Mouse (Mus musculus) neural tube, embryonic 11.5 days (tissue): ENCODE measurements around the gene Arhgap27. TPM values are rescaled to one million over a fixed set of nuclear protein-coding genes. Genes with fewer than 3 reads are reported as not detected.

Experiments
- ATAC-seq: fragments of 200-750 bp; cut with Nextera tagmentation; 2 replicates; pipeline ENCODE4 v1.8.0; 2017; ENCODE audit warnings: moderate number of reproducible peaks, mild to moderate bottlenecking, moderate TSS enrichment, moderate library complexity; ENCODE audit not compliant: insufficient read depth, low FRiP score, low TSS enrichment
- DNase-seq: peaks from one replicate; pipeline ENCODE4 v3.0.0-alpha.2; 2015; ENCODE audit warnings: low spot score
- H3K27ac ChIP-seq: fragments of 300-500 bp; sonication (generic); 2 replicates; pipeline ENCODE4 v1.5.1; 2014; ENCODE audit warnings: low read depth, mild to moderate bottlenecking, low read length
- H3K27me3 ChIP-seq: fragments of 300-500 bp; sonication (generic); 2 replicates; pipeline ENCODE4 v1.6.1; 2014; ENCODE audit warnings: mild to moderate bottlenecking, low read length, mixed read lengths; ENCODE audit not compliant: control insufficient read depth, insufficient read depth
- H3K36me3 ChIP-seq: fragments of 300-500 bp; sonication (generic); 2 replicates; pipeline ENCODE4 v1.6.1; 2014; ENCODE audit warnings: mild to moderate bottlenecking, low read length, moderate library complexity, mixed read lengths; ENCODE audit not compliant: control insufficient read depth, insufficient read depth
- H3K4me1 ChIP-seq: fragments of 300-500 bp; sonication (generic); 2 replicates; pipeline ENCODE4 v1.6.1; 2014; ENCODE audit warnings: low read length, mixed read lengths; ENCODE audit not compliant: control insufficient read depth, insufficient read depth
- H3K4me2 ChIP-seq: fragments of 300-500 bp; sonication (generic); 2 replicates; pipeline ENCODE4 v1.6.1; 2014; ENCODE audit warnings: low read depth, mild to moderate bottlenecking, moderate library complexity
- H3K4me3 ChIP-seq: fragments of 300-500 bp; sonication (generic); 2 replicates; pipeline ENCODE4 v1.5.1; 2014; ENCODE audit warnings: low read depth, low read length
- H3K9ac ChIP-seq: fragments of 300-500 bp; sonication (generic); 2 replicates; pipeline ENCODE4 v1.6.1; 2014; ENCODE audit warnings: mild to moderate bottlenecking, low read length
- H3K9me3 ChIP-seq: fragments of 300-500 bp; sonication (generic); 2 replicates; pipeline ENCODE4 v1.6.1; 2016; ENCODE audit warnings: low read length; ENCODE audit not compliant: control insufficient read depth
- WGBS: fragments of 180-500 bp; shearing (Covaris S2); extraction: QIAGEN DNeasy Blood & Tissue Kit; methylation state at CpG from one replicate; pipeline ENCODE4 v1.1.7; 2014; 5-methylcytosine and 5-hydroxymethylcytosine counted together
- polyA plus RNA-seq: library from polyadenylated mRNA; unstranded; fragments of >200 nt; fragmentation: Nextera tagmentation; extraction: Ambion mirVana; gene quantifications from 2 replicates; pipeline ENCODE4 v1.2.1, GENCODE M21; 2014

Gene Arhgap27
- polyA plus RNA-seq, 1 experiment from 2014 or later, result 4.5 TPM

DNA sequence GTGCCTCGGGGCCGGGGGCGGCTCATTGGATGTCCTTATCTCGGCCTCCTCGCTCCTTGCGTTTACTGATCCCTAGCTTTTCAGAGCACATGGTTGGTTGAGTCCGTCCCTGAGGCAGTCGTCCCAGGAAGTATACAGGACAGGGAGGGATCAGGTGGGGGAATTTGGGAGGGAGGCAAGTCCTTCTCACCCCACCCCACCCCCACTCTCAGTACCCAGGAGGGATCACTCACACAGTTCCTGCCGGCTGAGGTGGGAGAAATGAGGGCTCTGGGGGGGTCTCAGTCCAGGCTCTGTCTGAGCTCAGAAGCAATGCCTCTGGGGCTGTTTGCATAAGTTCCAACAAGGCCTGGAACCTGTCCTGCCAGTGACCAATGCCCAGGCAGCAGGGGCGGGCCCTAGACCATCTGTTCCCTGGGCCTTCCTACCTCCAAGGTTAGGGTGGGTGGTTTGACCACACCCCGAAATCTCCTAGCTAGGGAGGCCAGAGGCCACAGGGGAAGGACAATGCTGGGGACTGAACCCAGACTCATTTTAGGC, 7.4 kb downstream of the Arhgap27 start:
- Histone ChIP-seq H3K4me3 (no peak overlapping the region), H3K36me3 (no peaks in the 10 kb centered on the region), H3K4me1 (no peaks in the 10 kb centered on the region), H3K9me3 (no peaks in the 10 kb centered on the region), H3K9ac (no peak overlapping the region), H3K4me2 (no peak overlapping the region), H3K27ac (no peak overlapping the region), H3K27me3 (peaks cover 24% of the 10 kb centered on the region)
- WGBS, result 20% methylated on average over 11 of the region's 11 CpGs
- DNase-seq (no peak), ATAC-seq (no peak)

- Histone ChIP-seq H3K9me3 (no peaks in the 10 kb centered on the region), H3K4me1 (no peaks in the 10 kb centered on the region), H3K27me3 (peaks cover 16% of the 10 kb centered on the region), H3K36me3 (no peaks in the 10 kb centered on the region), H3K27ac (no peak overlapping the region), H3K9ac (no peak overlapping the region), H3K4me3 (no peak overlapping the region), H3K4me2 (no peak overlapping the region)
- DNase-seq (no peak), ATAC-seq (no peak)
- 23% methylated on average over 10 of the region's 11 CpGs for WGBS
These were observed 8.2 kb downstream of the Arhgap27 start for GRCm38 (mm10) chr11:103355251-103355650.

DNA sequence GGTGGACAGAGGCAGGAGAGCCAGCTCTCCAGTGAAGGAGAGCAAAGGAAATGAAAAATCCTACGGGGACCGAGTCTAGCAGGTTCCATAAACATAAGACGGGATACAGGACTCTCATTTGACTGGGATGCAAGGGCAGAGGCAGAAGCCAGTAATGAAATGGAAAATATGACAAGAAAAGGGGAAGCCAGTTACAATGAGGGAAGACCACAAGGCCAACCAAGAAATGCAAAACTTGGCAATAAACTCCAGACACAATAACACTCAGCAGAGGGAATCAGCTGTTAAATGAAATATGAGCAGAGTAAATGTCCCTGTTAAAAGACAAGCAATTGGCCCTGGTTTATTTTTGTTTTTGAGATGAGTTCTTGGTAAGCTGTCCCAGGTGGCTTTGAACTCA, 9.5 kb downstream of the Arhgap27 start:
- no peaks in the 10 kb centered on the region for H3K36me3 ChIP-seq

DNA sequence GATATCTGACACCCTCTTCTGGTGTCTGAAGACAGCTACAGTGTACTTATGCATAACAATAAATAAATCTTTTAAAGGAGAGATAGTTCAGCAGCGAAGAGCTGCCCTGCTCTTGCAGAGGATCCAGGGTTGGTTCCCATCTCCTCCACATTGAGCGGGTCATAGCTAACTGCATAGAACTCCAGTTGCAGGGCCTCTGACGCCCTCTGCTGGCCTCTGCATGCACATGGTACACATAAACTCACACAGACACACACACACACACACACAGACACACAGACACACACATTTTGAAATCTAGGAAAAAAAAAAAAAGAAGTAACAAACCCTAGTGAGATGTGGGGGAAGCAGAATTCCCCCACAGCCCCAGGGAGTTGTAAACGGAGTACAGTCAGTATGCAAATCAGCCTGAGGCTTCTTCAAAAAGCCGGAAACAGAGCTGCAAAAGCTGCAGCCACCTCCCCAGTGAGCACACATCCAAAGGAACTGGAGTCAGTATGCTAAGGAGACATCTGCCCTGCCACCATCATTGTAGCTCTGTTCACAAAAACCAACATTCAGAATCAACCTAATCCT, 11.2 kb downstream of the Arhgap27 start:
- WGBS, result 83% methylated on average over 5 of the region's 5 CpGs
- Histone ChIP-seq H3K4me1 (no peaks in the 10 kb centered on the region), H3K4me3 (no peak overlapping the region), H3K27me3 (no peaks in the 10 kb centered on the region; the same call in 1 of the 2 replicates), H3K9ac (no peak overlapping the region), H3K27ac (no peak overlapping the region), H3K36me3 (no peaks in the 10 kb centered on the region), H3K4me2 (no peak overlapping the region), H3K9me3 (no peaks in the 10 kb centered on the region)
- DNase-seq (no peak), ATAC-seq (no peak)

More for the DNA sequence above, 9.5 kb downstream of the Arhgap27 start:
- H3K9me3 ChIP-seq, result no peaks in the 10 kb centered on the region
- 89% methylated on average over 3 of the region's 3 CpGs for WGBS
- H3K27ac ChIP-seq, result no peak overlapping the region
- no peak overlapping the region for H3K4me3 ChIP-seq
- DNase-seq (no peak), ATAC-seq (no peak)
- no peak overlapping the region for H3K4me2 ChIP-seq
- H3K27me3 ChIP-seq, result peaks cover 4% of the 10 kb centered on the region; the same call in 1 of the 2 replicates
- H3K9ac ChIP-seq, result no peak overlapping the region
- H3K4me1 ChIP-seq, result no peaks in the 10 kb centered on the region

GRCm38 (mm10) chr11:103350711-103351315, 12.7 kb downstream of the Arhgap27 start:
- H3K9me3 ChIP-seq, result no peaks in the 10 kb centered on the region
- DNase-seq, result no peak
- no peaks in the 10 kb centered on the region for H3K4me1 ChIP-seq
- no peak overlapping the region for H3K4me2 ChIP-seq
- WGBS, result 90% methylated on average over 12 of the region's 12 CpGs
- ATAC-seq, result no peak
- H3K9ac ChIP-seq, result no peak overlapping the region
- no peaks in the 10 kb centered on the region; the same call in 1 of the 2 replicates for H3K27me3 ChIP-seq
- no peaks in the 10 kb centered on the region for H3K36me3 ChIP-seq
- no peak overlapping the region for H3K27ac ChIP-seq
- H3K4me3 ChIP-seq, result no peak overlapping the region

DNA sequence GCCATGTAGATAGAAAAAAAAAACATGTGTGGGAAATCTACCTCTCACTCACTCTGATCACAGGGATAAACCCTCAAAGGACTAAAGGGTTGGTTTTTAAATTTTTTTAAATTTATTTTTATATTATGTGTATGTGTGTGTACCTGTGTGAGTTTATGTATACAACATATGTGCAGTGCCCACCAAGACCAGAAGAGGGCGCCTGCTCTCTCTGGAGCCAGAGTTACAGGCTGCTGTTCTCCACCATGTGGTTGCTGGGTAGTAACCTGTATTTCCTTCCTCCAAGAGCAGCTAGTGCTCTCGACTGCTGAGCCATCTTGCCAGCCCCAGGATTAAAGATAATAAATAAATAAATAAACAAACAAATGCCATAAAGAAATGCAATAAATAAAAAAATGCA, 13.8 kb downstream of the Arhgap27 start:
- Histone ChIP-seq H3K4me1 (no peaks in the 10 kb centered on the region), H3K27me3 (no peaks in the 10 kb centered on the region), H3K9ac (no peak overlapping the region), H3K4me2 (no peak overlapping the region), H3K9me3 (no peaks in the 10 kb centered on the region), H3K36me3 (no peaks in the 10 kb centered on the region), H3K4me3 (no peak overlapping the region), H3K27ac (no peak overlapping the region)
- no peak for ATAC-seq
- 75% methylated on average over 2 of the region's 2 CpGs for WGBS
- no peak for DNase-seq

- no peak overlapping the region for H3K9ac ChIP-seq
- H3K27me3 ChIP-seq, result no peaks in the 10 kb centered on the region
- DNase-seq (no peak), ATAC-seq (no peak)
- no peaks in the 10 kb centered on the region for H3K4me1 ChIP-seq
- no peaks in the 10 kb centered on the region for H3K9me3 ChIP-seq
- 77% methylated on average over 5 of the region's 5 CpGs for WGBS
- H3K4me3 ChIP-seq, result no peak overlapping the region
- H3K27ac ChIP-seq, result no peak overlapping the region
- no peaks in the 10 kb centered on the region for H3K36me3 ChIP-seq
- no peak overlapping the region for H3K4me2 ChIP-seq
These were observed 16.8 kb downstream of the Arhgap27 start for GRCm38 (mm10) chr11:103346657-103347056.

DNA sequence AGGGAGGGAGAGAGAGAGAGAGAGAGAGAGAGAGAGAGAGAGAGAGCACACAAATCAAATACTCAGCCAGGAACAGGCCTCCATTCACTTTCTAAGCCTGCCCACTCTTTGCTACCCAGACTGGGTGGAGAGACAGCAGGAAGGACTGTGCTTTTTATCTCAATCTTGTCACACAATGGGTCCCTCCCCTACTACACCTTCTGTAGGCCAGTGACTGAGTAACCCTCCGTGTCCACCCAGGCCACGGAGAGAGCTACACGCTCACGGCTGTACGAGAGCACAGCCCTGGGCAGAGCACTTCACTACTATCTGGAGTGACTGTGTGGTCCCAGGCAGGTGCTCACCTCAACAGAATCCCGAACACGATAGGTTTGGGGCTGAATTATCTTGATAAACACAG, 17.3 kb downstream of the Arhgap27 start:
- DNase-seq, result no peak
- H3K27me3 ChIP-seq, result no peaks in the 10 kb centered on the region
- no peak overlapping the region for H3K9ac ChIP-seq
- 76% methylated on average over 7 of the region's 7 CpGs for WGBS
- no peak overlapping the region for H3K4me3 ChIP-seq
- H3K27ac ChIP-seq, result no peak overlapping the region
- H3K4me1 ChIP-seq, result no peaks in the 10 kb centered on the region
- no peak for ATAC-seq
- no peak overlapping the region for H3K4me2 ChIP-seq
- H3K9me3 ChIP-seq, result no peaks in the 10 kb centered on the region
- H3K36me3 ChIP-seq, result no peaks in the 10 kb centered on the region
